Mouse (Mus musculus) B cell, adult 2 months (primary cell): ENCODE data around the gene Wfdc16.
A peak's percentile ranks its signal among the peaks of the same experiment; 100 is the strongest.
"Not testable (repeated sequence)": the region's sequence is repeated elsewhere in the genome, so short reads cannot be mapped to it uniquely, and the experiment has no call there.

ENCODE experiments used
- DNase-seq, 2 experiments: peaks; one replicate each; pipeline ENCODE4 v3.0.0; 2022

Wfdc16 gene

DNA sequence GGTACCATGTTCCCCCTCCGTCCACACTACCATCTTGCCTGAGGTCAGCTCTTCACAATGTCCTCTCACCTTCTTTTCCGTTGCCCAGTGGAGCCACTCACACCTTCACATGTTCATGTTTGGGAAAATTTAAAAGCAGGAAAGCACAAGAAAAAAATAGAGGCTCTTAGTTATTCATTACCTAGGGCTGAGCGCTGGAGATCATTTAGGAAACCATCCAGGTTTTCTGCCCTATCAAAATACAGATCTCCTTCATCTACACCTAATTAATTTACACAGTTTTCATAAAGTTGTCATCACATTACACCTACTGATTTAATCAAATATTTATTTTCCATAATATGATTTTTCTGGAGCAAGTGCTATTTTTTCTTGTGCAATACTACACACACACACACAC, at the start of gene Wfdc16:
Wfdc16 (minus strand) TSS at position 101 of the 400 bp plus-strand sequence.
- DNase-seq = no peak

DNA sequence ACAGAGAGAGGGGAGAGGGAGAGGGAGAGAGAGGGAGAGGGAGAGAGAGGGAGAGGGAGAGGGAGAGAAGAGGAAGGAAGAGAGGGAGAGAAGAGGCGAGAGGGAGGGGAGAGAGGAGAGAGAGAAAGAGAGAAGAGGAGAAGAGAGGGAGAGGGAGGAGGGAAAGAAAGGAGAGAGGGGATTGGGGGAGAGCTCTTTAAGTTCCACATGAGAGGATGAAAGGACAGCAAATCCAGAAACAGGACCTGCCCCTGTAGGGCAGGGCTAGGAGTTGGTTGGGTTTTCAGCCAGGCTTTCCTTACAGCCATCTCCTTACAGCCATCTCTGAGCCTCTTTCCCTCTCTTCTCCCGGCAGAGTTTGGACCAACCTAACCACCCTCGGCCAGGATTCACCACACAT, 46.2 kb upstream of the Wfdc16 start, which contains the start of gene Wfdc13:
Wfdc13 (plus strand) TSS at position 301 of the 400 bp plus-strand sequence.
- DNase-seq = no peak

DNA sequence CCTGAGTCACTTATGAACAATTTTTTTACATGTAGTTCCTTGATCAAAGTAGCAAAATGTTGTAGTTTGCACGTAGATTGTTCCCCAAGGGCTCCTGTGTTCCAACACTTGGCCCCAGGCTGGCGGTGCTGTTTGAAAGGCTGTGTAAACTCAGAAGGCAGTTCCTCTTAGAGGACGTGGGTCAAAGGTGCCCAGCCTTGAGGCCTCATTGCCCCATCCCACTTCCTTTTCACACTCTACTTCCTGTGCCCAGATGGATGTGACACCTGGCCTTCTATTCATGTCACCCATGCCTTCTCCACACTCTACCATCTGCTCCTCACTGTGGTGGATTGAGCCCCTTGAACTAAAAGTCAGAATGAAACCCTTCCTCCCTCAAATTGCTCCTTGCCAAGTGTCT, 41.3 kb upstream of the Wfdc16 start:
- DNase-seq = peak; percentile 8 to 13

DNA sequence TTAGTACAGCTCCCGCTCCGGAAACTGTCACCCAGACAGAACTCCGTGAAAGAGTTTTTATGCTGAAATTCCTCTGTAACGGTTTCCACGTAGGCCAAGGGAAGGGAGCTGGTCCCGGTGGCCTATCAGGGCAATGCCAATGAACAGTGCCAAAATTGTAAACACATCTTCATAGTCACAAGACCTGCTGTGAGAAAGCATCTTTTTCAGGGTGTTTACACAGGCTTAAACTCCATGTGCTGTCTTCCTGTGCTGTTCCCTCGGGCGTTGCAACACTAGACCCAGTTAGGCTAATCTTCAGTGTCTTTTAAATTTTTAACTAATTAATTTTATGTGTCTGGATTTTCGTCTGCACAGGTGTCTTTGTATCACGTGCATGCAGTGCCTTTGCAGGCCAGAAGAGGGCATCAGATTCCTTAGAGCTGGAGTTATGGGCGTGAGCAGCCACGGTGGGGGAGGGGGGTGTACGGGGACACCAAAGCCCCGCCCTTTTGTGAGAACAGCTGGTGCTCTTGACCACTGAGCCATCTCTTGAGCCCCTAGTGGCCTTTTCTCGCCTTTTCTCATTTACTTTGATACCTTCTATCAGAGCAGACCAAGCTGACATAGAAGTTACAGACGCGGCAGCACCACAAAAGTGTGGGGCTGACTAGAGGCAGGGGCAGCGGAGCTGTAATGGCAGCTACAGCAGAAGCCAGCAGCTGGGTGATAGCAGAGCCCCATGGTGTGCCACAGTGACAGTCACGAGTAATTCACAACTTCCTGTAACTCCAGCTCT, 40.4 kb upstream of the Wfdc16 start:
- peak; percentile 79 to 80 for DNase-seq

DNA sequence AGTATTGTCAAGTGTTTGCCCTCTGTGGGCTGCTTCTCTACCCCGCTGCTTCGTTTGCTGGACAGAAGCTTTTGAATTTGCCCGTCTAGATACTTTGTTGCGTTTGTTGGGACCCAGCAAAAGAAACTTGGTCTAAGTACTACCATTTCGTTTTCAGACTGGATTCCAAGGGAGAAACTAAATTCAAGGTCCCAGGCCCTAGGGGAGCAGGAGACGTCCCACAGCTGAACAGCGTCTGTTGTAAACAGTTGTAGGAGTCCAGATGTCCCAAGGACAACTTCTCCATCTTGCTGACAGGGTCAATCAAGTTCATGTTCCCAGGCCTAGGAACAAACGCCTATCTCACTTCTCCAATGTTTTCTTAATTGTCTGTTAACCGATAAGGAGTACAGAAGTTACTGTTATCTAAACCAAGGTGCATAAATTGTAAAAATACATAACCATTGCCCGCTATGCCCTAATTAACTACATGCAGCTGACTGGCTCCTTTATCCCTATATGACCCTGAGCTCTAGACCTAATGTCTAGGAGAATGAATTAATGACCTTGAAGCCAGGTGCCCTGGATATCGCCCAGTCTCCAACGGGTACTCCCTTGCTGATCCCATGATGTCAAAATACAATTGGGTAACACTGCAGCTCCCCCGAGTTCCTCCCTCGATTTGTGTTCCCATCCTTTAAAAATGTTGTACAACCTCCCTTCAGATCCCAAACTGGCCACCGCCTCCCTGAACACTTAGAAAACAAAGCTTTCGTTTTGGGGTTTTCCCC, 38.5 kb upstream of the Wfdc16 start:
- no peak for DNase-seq

DNA sequence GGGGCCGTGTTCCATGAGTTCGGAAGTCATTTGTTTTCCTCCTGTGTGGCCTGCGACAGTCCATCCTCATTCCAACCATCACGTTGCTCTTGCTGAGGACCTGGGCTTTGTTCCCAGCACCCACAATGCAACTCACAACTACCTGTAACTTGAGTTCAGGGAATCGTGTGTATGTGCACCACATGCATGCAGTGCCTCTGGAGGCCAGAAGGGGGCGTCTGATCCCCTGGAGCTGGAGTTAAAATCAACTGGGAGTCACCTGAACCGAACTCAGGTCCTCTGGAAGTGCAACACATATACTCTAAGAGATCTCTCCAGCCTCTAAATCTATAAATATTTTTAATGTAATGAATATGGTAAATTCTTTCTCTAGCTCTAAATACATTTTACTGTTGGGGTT, 37.5 kb upstream of the Wfdc16 start:
- DNase-seq = no peak

DNA sequence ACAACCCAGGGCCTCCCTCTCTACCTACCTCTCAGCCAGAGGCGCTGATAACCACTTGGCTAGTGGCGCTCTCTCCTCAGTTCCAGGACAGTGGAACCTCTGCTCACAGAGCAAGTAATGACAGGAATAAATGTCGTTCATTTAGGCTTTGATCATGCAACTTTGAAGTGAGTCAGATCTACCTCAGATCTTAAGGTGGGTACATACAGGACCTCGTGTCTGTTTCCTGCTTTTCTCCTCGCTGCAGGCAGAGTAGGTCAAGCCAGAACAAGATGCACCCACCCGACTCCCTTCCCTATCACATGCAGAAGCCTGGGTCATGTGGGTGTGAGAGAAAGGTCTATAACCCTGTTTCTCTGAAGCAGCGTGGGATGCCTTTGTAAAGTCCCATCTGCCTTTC, 35.4 kb upstream of the Wfdc16 start, which contains the start of gene Wfdc11:
Wfdc11 (minus strand) TSS at position 101 of the 400 bp plus-strand sequence.
- DNase-seq = no peak

DNA sequence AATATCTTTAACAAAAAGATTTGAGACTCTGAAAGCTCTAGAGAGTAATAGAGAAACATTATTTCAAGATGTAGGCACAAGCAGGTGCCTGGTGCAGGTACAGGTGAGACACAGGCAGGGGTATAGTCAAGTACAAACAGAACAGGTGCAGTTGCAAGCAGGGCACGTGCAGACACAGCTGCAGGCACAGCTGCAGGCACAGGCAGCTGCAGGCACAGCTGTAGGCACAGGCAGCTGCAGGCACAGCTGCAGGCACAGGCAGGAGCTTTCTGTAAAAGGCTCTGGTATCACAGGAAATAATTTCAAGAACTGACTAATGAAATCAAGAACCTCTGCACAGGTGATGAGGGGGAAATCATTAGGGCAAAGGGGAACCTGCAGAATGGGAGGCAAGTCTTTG, 32.3 kb upstream of the Wfdc16 start:
- no peak for DNase-seq

DNA sequence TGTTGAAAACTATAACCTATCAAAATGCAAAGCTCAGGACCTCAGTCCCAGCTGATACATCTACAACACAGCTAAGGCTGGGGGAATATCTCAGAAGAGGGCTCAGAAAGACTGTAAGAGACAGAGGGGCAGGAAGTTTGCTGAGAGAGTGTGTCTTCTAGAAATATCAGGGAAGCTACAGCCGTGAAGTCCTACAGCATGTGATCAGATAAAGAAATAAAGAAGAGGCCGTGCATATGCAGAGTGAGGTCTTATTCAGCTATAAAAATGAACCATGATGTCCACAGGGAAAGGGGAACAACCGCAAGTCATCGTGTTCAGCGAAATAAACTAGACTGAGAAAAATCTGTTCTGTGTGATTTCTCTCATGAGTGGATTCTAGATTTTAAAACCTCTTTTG, 31.7 kb upstream of the Wfdc16 start:
- no peak for DNase-seq

DNA sequence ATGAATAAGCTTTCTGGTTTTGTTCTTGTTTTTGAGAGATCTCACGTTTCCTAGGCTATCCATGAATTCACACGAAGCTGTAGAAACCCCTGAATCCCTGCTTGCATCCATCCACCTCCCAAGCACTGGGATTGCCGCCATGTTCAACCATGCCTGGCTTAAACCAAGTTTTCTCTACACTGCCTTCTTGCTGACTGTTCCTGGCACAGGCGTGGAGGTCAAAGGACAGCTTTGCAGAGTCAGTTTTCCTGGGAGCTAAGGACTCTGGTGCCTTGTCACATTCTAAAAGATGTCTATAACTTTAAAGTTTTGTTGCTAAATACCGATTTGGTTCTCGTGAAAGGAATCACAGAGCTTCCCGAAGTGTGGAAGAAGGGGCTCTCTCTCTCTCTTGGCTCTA, 26.3 kb upstream of the Wfdc16 start:
- DNase-seq = no peak

DNA sequence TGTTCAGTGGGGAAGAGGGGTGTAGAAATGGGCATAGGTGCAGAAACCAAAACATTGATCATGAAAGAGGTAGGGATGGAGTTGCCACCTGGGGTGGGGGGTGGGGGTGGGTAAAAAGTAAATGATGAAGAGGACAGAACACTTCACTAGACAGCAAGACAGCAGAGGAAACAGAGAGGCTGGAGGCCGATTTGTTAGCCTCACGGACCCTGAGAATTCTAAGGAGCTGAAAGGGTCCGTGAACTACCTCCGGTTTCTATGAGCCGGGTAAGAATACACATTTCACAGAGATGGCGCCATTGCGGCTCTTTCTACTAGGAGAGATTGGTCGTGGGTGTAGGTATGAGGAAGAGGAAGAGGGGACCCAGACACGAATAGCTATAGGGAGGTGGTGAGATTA, 17.9 kb upstream of the Wfdc16 start, which contains the start of gene Wfdc9:
Wfdc9 (minus strand) TSS at position 101 of the 400 bp plus-strand sequence.
- no peak for DNase-seq

DNA sequence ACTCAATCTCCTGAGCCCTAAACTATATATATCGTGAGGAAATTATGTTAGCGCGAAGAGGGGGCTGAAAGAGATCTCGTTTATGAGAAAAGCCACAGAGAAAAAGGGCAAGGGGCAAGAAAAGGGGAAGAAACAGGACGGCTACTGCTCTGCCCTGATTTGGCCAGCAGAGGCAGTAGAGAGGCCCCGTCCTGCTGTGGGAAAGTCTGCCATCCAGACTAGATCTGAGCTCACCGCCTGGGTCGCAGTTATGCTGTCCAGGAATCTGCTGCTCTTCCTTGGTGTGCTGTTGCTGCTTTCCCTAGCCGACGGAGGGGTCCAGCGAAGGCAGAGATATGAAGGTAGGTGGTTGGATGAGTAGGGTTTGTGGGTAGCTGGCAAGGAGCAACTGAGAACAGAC, 17.3 kb upstream of the Wfdc16 start, which contains the start of gene Wfdc10:
Wfdc10 (plus strand) TSS at position 189 of the 400 bp plus-strand sequence.
- DNase-seq = peak; percentile 69 to 72

DNA sequence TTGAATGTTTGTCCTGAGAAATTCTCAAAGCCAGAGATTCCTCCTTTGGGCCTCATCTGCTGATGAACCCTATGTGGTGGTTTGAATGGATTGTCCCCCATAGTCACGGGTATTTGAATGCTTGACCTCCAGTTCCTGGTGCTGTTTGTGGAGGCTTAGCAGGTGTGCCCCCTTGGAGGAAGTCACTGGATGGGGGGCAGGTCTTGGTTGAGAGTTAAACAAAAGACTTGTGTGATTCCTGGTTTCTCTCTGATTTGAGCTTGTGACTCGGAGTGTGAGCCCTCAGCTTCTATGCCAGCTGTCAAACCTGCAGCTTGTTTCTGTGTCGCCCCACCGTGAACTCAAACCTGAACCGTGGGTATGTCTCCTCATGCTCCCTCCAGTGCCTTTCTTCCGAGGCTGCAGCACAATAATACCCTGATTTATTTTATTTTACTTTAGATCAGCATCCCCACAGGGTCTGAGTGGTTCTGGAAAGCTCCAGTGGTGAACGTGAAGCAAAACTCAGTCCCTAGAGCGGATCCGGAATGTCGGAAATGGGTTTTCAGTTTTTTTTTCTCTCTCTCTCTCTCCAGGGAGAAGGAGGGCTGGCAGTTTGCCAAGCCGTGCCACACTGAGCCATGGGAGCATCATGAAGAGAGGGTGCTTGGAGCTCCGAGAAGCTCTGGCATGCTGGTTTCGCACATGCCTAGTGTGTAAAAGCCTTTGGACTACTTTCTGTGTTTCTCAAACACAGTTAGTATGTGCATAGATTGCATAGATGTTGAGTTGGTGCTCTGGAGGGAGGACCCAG, 3.5 kb upstream of the Wfdc16 start:
- no peak for DNase-seq

DNA sequence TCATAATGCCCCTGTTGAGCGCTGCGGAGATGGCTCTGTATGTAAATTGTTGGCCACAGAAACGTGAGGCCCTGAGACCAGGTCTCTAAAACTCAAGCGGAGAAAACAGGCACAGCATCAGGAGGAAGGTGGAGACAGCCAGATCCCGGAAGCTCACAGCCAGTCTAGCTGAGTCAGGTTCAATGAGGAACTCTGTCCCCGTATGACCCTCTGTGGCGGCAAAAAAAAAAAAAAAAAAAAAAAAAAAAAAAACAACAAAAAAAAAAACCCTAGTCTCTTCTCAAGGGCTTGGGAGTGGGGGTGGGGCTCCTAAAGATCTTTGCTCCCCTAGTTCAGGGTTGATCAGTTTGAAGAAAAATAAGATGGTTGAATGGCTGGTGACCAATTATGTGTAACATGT, 2.5 kb upstream of the Wfdc16 start:
- DNase-seq = peak in 1 of 2 experiments; percentile 4

DNA sequence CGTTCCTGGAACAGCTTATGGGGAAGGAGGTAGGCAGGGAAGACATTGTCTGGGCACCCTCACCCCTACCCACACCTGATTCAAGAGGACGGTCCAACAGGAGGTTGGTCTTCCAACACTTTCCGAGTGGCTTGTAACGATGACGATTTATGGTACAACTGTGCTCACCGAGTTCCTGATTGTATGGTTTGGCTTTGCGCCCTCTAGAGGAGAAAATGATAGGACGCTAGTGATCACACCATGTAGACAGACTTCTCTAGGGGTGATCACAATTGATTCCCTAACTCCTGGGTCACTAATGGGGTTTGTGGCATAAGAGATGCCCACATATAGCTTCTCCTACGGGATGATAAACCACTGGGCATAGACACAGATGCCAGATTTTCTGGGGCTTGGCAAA, 3.3 kb downstream of the Wfdc16 start:
- peak; percentile 3 to 17 for DNase-seq

DNA sequence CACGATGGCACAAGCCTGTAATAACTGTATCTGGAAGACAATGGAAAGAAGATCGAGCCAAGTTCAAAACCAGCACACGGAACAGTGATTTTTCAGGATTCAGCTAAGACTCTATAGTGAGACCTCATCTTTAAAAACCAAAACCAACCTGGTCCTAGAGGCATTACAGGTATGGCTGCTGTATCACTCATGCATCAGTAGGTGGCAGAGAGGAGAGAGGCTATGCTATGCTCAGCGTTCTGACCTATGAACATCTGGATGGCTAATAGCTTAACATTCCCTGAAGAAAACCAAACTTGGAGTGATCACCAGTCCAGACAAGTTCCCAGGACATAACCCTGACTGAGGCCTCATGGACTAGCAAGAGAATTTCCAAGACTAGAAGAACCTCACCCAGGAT, 16.8 kb downstream of the Wfdc16 start:
- no peak for DNase-seq

DNA sequence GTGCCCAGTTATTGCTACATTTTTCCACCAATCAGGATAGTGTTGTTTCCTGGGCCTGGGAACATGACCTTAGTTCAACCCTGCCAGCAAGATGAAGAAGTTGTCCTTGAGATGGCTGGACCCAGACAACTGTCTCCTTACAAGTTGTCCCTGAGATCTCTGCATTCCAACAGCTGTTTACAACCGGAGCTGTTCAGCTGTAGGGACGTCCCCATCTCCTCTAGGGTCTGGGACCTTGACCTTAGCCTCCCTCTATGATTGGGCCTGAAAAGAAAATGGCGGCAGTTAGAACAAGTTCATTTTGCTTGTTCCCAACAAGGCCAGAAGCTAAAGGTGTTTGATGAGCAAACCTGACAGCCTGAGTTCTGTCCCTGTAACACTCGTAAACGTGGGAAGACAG, 19.5 kb downstream of the Wfdc16 start:
- no peak for DNase-seq

DNA sequence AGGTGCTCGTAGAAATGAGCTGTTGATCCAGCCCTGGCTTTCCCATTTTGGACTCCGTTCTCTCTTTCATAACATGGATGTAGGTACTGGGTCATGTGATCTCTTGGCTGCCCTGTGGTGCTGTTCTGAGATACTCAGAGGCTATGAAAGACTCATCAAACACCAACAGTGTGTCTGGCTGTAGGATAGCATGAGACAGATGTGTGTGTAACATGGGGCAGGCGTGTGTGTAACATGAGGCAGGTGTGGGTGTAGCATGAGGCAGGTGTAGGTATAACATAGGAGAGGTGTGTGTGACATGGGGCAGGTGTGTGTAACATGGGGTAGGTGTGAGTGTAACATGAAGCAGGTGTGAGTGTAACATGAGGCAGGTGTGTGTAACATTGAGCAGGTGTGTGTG, 23.2 kb downstream of the Wfdc16 start:
- DNase-seq = no peak

DNA sequence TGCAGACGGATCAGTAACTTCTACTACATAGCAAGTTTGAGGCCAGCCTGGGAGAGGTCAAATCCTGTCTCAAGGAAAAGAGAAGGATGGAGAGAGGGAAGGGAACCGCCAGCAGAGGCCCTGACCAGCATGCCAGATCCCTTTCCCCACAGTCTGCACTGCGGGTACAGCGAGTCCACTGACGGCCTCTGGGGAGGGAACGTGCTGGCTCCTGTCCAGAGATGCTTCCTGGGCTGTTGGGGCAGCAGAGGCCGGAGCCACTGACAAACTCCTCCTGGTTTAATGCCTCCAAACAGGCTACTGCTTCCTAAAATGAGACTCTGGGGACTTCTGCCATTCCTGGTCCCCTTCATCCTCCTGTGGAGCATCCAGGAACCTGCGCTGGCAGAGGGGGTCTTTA, 25.1 kb downstream of the Wfdc16 start, which contains the start of the genes Wfdc6b and Wfdc8:
Wfdc6b (plus strand) TSS at position 52 of the 400 bp plus-strand sequence.
Wfdc8 (minus strand) TSS at position 156 of the 400 bp plus-strand sequence.
- not testable (repeated sequence) for DNase-seq

DNA sequence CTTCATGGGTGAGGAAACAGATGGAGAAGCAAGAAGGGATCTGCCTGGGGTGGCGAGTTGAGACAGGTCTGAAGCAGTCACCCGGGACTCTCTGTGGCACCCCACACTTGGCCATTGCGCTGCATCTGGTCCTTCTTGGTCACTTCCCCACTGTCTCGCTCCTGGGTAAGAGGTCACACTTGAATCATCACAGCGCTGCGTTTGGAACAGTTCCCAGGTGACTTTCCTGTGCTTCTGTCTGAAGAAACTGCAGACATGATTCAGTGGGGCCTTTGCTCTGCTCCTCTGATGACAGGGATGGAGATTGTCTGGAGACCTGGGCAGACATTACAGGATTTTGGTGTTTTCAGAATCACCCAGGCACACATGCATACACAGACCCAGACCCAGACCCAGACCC, 29.8 kb downstream of the Wfdc16 start:
- DNase-seq = no peak

DNA sequence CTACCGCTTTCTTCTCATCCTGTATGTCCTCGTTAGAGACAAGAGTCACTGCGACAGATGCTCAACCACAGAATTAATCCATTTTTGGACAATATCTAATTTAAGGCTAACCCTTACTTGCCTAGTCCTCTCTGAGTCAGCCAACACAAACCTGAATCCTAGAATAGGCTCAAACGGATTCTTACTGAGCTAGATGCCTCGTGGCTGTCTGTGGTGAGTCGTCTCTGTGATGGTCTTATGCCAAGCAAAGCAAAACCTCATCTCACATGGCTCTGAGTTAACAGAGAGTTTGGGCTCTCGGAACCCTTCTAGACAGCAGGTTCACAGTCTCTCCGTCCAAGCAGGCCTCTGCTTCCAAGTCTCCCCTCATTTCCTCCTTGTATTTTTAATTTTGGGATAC, 34.2 kb downstream of the Wfdc16 start:
- no peak for DNase-seq

DNA sequence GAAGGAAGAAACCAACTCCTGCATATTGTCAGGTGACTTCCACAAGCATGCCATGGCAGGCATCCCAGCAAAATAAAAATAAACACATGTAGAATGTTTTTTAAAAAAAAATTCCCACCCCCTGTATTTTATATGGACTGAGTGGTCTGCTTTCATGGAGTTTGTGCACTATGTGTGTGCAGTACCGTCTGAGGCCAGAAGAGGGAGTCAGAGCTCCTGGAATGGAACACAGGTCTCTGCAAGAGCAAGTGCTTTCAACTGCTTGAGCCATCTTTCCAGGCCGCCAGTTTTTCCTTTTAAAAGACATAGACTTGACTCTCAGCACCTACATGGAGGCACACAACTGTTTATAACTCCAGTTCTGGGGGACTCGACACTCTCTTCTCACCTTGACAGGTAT, 35.1 kb downstream of the Wfdc16 start:
- no peak for DNase-seq

DNA sequence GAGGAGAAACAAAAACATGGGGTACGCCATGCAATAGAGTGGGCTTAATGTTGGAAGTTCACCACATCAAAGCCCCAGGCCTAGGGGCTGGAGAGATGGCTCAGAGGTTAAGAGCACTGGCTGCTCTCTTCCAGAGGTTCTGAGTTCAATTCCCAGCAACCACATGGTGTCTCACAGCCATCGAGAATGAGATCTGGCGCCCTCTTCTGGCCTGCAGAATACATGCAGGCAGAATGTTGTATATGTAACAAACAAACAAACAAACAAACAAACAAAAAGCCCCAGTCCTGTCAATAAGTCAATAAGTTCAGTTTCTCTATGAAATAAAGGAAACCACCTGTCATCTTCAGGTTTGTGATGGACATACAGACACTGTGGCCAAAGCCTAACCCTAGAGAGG, 38.4 kb downstream of the Wfdc16 start:
- DNase-seq = no peak
